Mouse (Mus musculus): ENCODE measurements around the gene Gje1. TPM values are rescaled to one million over a fixed set of nuclear protein-coding genes. Genes with fewer than 3 reads are reported as not detected.

The Gje1 gene
- polyA plus RNA-seq, 1 experiment from 2014 or later = 0.15 TPM

- H3K4me2 ChIP-seq (replicated peaks) = no peak overlapping the region
- peaks cover 37% of the 10 kb centered on the region for H3K36me3 ChIP-seq
- WGBS = 98% methylated on average over 2 of the region's 2 CpGs
- no peak for ATAC-seq (ENCODE audit: low FRiP score, low read depth)
- H3K27ac ChIP-seq = no peak overlapping the region
- H3K4me1 ChIP-seq = no peaks in the 10 kb centered on the region
- no peaks in the 10 kb centered on the region for H3K9me3 ChIP-seq
- no peaks in the 10 kb centered on the region for H3K27me3 ChIP-seq
- H3K4me3 ChIP-seq = no peak overlapping the region
- H3K9ac ChIP-seq = no peak overlapping the region
These were observed 51.9 kb downstream of the Gje1 start for GRCm38 (mm10) chr10:14666147-14666546.

Other genes starting within 250 kb of the Gje1 start
- 6.7 and 6.8 TPM in 2 replicates for gene Adgrg6, start 172.6 kb downstream of the Gje1 start, polyA plus RNA-seq (2015; fragmentation: Nextera tagmentation; extraction: Ambion mirVana)
- 103 and 108 TPM in 2 replicates for gene Vta1, start 12.7 kb downstream of the Gje1 start, polyA plus RNA-seq (2015; fragmentation: Nextera tagmentation; extraction: Ambion mirVana)
- gene Nmbr, start 12.6 kb downstream of the Gje1 start, polyA plus RNA-seq (2015; fragmentation: Nextera tagmentation; extraction: Ambion mirVana) = 0.15 and 0.65 TPM in 2 replicates